Mouse (Mus musculus): ENCODE data around the gene Gm5788.
A peak's percentile ranks its signal among the peaks of the same experiment; 100 is the strongest.
"Not testable (repeated sequence)": the region's sequence is repeated elsewhere in the genome, so short reads cannot be mapped to it uniquely, and the experiment has no call there.

Gm5788 gene

GRCm38 (mm10) chr12:87494421-87494820 is at the start of gene Gm5788:
Gene Gm5788 (plus strand): TSS chr12:87494721.
- DNase-seq: not testable (repeated sequence)

GRCm38 (mm10) chr12:87449456-87449855 is 45.1 kb upstream of the Gm5788 start:
- DNase-seq: no peak

- DNase-seq: no peak
Measured at GRCm38 (mm10) chr12:87464678-87465297, 29.7 kb upstream of the Gm5788 start.

GRCm38 (mm10) chr12:87470263-87471136 is 24.0 kb upstream of the Gm5788 start:
- DNase-seq: no peak

- peak; percentile 18 for DNase-seq
Measured at GRCm38 (mm10) chr12:87471421-87471963, 23.0 kb upstream of the Gm5788 start.

- peak; percentile 95 for DNase-seq
Measured at GRCm38 (mm10) chr12:87471964-87472786, 22.3 kb upstream of the Gm5788 start, which contains the start of gene Snw1. Gene Snw1 (minus strand): TSS chr12:87472274.

GRCm38 (mm10) chr12:87474756-87475155 is 19.8 kb upstream of the Gm5788 start:
- DNase-seq: no peak

GRCm38 (mm10) chr12:87482482-87482881 is 12.0 kb upstream of the Gm5788 start:
- not testable (repeated sequence) for DNase-seq

- not testable (repeated sequence) for DNase-seq
Measured at GRCm38 (mm10) chr12:87488683-87489082, 5.8 kb upstream of the Gm5788 start.

GRCm38 (mm10) chr12:87514016-87514415 is 19.5 kb downstream of the Gm5788 start, which contains the start of gene Gm8300:
Gene Gm8300 (plus strand): TSS chr12:87514316.
- not testable (repeated sequence) for DNase-seq

- DNase-seq: peak; percentile 12
Measured at GRCm38 (mm10) chr12:87519616-87520015, 25.1 kb downstream of the Gm5788 start.

GRCm38 (mm10) chr12:87543927-87544326 is 49.4 kb downstream of the Gm5788 start:
- DNase-seq: no peak
